Mouse (Mus musculus) myocyte (in vitro differentiated cells): ENCODE data around the gene Krt79. TPM values are rescaled to one million over a fixed set of nuclear protein-coding genes. Genes with fewer than 3 reads are reported as not detected.
A peak's percentile ranks its signal among the peaks of the same experiment; 100 is the strongest.

ENCODE experiments used
- H3K27me3 ChIP-seq: one replicate; pipeline ENCODE4 v1.6.1; 2011; ENCODE audit not compliant: control insufficient read depth, insufficient read depth, insufficient read length
- H3K36me3 ChIP-seq: one replicate; pipeline ENCODE4 v1.6.1; 2011; ENCODE audit not compliant: control insufficient read depth, insufficient read depth
- H3K4me2 ChIP-seq: one replicate; pipeline ENCODE4 v1.6.1; 2011; ENCODE audit warnings: low read depth, control low read depth
- H3K4me3 ChIP-seq: one replicate; pipeline ENCODE4 v1.5.1; 2011; ENCODE audit warnings: mild to moderate bottlenecking, control low read depth, moderate library complexity
- H3K79me2 ChIP-seq: one replicate; pipeline ENCODE4 v1.6.1; 2011; ENCODE audit not compliant: control insufficient read depth, insufficient read depth
- H3ac ChIP-seq: one replicate; pipeline ENCODE4 v1.6.1; 2011; ENCODE audit not compliant: control insufficient read depth, insufficient read length
- CEBPB ChIP-seq: IDR thresholded peaks from 2 replicates; pipeline ENCODE4 v1.6.1; 2011; ENCODE audit warnings: mild to moderate bottlenecking, moderate library complexity; ENCODE audit not compliant: poor library complexity, insufficient read depth, severe bottlenecking
- E2F4 ChIP-seq: IDR thresholded peaks from one replicate; pipeline ENCODE4 v1.6.1; 2011; ENCODE audit warnings: mild to moderate bottlenecking, control low read depth, moderate library complexity; ENCODE audit not compliant: insufficient read depth
- MAX ChIP-seq: IDR thresholded peaks from one replicate; pipeline ENCODE4 v1.6.1; 2011; ENCODE audit warnings: low read depth, mild to moderate bottlenecking, control low read depth
- MYOD1 ChIP-seq, 3 experiments: IDR thresholded peaks; one replicate each; pipeline ENCODE4 v1.6.1; 2011; ENCODE audit warnings: control low read depth in 2 of 3, low read depth in 2 of 3, mild to moderate bottlenecking in 2 of 3, moderate library complexity in 1 of 3; ENCODE audit not compliant: insufficient read length in 2 of 3, control insufficient read depth in 1 of 3
- MYOG ChIP-seq, 3 experiments: IDR thresholded peaks; one replicate each; pipeline ENCODE4 v1.6.1; 2011; ENCODE audit warnings: control low read depth in 2 of 3, low read depth in 2 of 3, mild to moderate bottlenecking in 2 of 3; ENCODE audit not compliant: insufficient read length in 2 of 3, control insufficient read depth in 1 of 3, insufficient read depth in 1 of 3
- POLR2A ChIP-seq: IDR thresholded peaks from one replicate; pipeline ENCODE4 v1.6.1; 2011; ENCODE audit warnings: low read depth, mild to moderate bottlenecking, control low read depth, moderate library complexity; ENCODE audit not compliant: insufficient read length
- POLR2AphosphoS2 ChIP-seq: IDR thresholded peaks from one replicate; pipeline ENCODE4 v1.6.1; 2011; ENCODE audit warnings: low read depth, control low read depth; ENCODE audit not compliant: insufficient read length
- REST ChIP-seq: IDR thresholded peaks from one replicate; pipeline ENCODE4 v1.6.1; 2011; ENCODE audit warnings: mild to moderate bottlenecking, control low read depth, moderate library complexity; ENCODE audit not compliant: insufficient read depth, insufficient read length
- SRF ChIP-seq: IDR thresholded peaks from one replicate; pipeline ENCODE4 v1.6.1; 2011; ENCODE audit warnings: low read depth; ENCODE audit not compliant: control insufficient read depth, insufficient read length
- TCF12 ChIP-seq: IDR thresholded peaks from one replicate; pipeline ENCODE4 v1.6.1; 2011; ENCODE audit warnings: mild to moderate bottlenecking, control low read depth; ENCODE audit not compliant: poor library complexity, insufficient read depth, severe bottlenecking
- TCF3 ChIP-seq: IDR thresholded peaks from one replicate; pipeline ENCODE4 v1.6.1; 2011; ENCODE audit warnings: low read depth, control low read depth; ENCODE audit not compliant: insufficient read length
- USF1 ChIP-seq: IDR thresholded peaks from one replicate; pipeline ENCODE4 v1.6.1; 2011; ENCODE audit warnings: low read depth, mild to moderate bottlenecking, control low read depth, moderate library complexity
- polyA plus RNA-seq: library from polyadenylated mRNA; unstranded; fragments of >200 nt; fragmentation: generic; extraction: Trizol; gene quantifications from one replicate; pipeline ENCODE4 v1.2.1, GENCODE M21; 2012; ENCODE audit warnings: missing spikeins

Gene Krt79
- polyA plus RNA-seq, 1 experiment = 0.04 TPM

GRCm38 (mm10) chr15:101983949-101984601 lies 44.0 kb upstream of the Krt79 start:
- Histone ChIP-seq H3K27me3 (no peaks in the 10 kb centered on the region), H3ac (no peak overlapping the region), H3K36me3 (no peaks in the 10 kb centered on the region), H3K4me2 (peak overlapping the region; percentile 80), H3K79me2 (no peaks in the 10 kb centered on the region), H3K4me3 (peak overlapping the region; percentile 14)
- TF ChIP-seq USF1 (peak; percentile 94), MYOD1 (IDR thresholded peaks at IDR 0.05; ENCODE audit: control insufficient read depth in 1 of 3, insufficient read length in 2 of 3, low read depth in 2 of 3) (no peak)

- no peaks in the 10 kb centered on the region for H3K27me3 ChIP-seq
- H3K4me2 ChIP-seq = peak overlapping the region; percentile 1
- H3K36me3 ChIP-seq = no peaks in the 10 kb centered on the region
- TF ChIP-seq TCF12 (no peak), MYOD1 (IDR thresholded peaks at IDR 0.05; ENCODE audit: control insufficient read depth in 1 of 3, insufficient read length in 2 of 3, low read depth in 2 of 3) (no peak), MYOG (IDR thresholded peaks at IDR 0.05; ENCODE audit: control insufficient read depth in 1 of 3, insufficient read depth in 1 of 3, insufficient read length in 2 of 3, low read depth in 2 of 3) (no peak), E2F4 (no peak), SRF (no peak), POLR2AphosphoS2 (no peak), CEBPB (no peak), MAX (no peak), REST (no peak), USF1 (no peak), TCF3 (no peak), POLR2A (no peak)
- H3K79me2 ChIP-seq = no peaks in the 10 kb centered on the region
- H3K4me3 ChIP-seq = peak overlapping the region; percentile 14
- H3ac ChIP-seq = no peak overlapping the region
These were observed 43.3 kb upstream of the Krt79 start for GRCm38 (mm10) chr15:101983315-101983948.

- no peak for TF ChIP-seq E2F4
- no peak for TF ChIP-seq TCF3
- TF ChIP-seq MYOG (IDR thresholded peaks at IDR 0.05; ENCODE audit: control insufficient read depth in 1 of 3, insufficient read depth in 1 of 3, insufficient read length in 2 of 3, low read depth in 2 of 3) = peak in 1 of 3 experiments; percentile 25
- no peak for TF ChIP-seq USF1
- TF ChIP-seq MYOD1 (IDR thresholded peaks at IDR 0.05; ENCODE audit: control insufficient read depth in 1 of 3, insufficient read length in 2 of 3, low read depth in 2 of 3) = peak in 1 of 3 experiments; percentile 53
- TF ChIP-seq REST = no peak
- no peak for TF ChIP-seq SRF
- Histone ChIP-seq H3K36me3 (no peaks in the 10 kb centered on the region), H3K79me2 (no peaks in the 10 kb centered on the region), H3K27me3 (no peaks in the 10 kb centered on the region), H3ac (no peak overlapping the region), H3K4me3 (no peak overlapping the region), H3K4me2 (no peak overlapping the region)
These were observed 40.7 kb upstream of the Krt79 start for GRCm38 (mm10) chr15:101980849-101981248.

GRCm38 (mm10) chr15:101977043-101977726 lies 37.1 kb upstream of the Krt79 start:
- H3K4me2 ChIP-seq = peak overlapping the region; percentile 97
- H3K27me3 ChIP-seq = no peaks in the 10 kb centered on the region
- H3K4me3 ChIP-seq = peak overlapping the region; percentile 11
- no peaks in the 10 kb centered on the region for H3K79me2 ChIP-seq
- no peaks in the 10 kb centered on the region for H3K36me3 ChIP-seq
- no peak overlapping the region for H3ac ChIP-seq
- peak; percentile 5 for TF ChIP-seq E2F4
- TF ChIP-seq USF1 = no peak
- peak; percentile 19 for TF ChIP-seq TCF12
- TF ChIP-seq MYOG (IDR thresholded peaks at IDR 0.05; ENCODE audit: control insufficient read depth in 1 of 3, insufficient read depth in 1 of 3, insufficient read length in 2 of 3, low read depth in 2 of 3) = peak in 2 of 3 experiments; percentile 26 to 50
- no peak for TF ChIP-seq REST
- peak; percentile 59 for TF ChIP-seq SRF
- peak in 1 of 3 experiments; percentile 55 for TF ChIP-seq MYOD1 (IDR thresholded peaks at IDR 0.05; ENCODE audit: control insufficient read depth in 1 of 3, insufficient read length in 2 of 3, low read depth in 2 of 3)
- no peak for TF ChIP-seq POLR2A
- TF ChIP-seq TCF3 = no peak
- TF ChIP-seq MAX = no peak
- TF ChIP-seq POLR2AphosphoS2 = no peak
- TF ChIP-seq CEBPB = no peak
